Mouse (Mus musculus) gastrocnemius, adult 8-10 months (tissue): Measurements from ENCODE around the gene Mrps27. TPM values are rescaled to one million over a fixed set of nuclear protein-coding genes. Genes with fewer than 3 reads are reported as not detected.
"Not testable (repeated sequence)": the region's sequence is repeated elsewhere in the genome, so short reads cannot be mapped to it uniquely, and the experiment has no call there.

Source experiments
- DNase-seq, 2 experiments: peaks; one replicate each; pipeline ENCODE4 v3.0.0; 2022; ENCODE audit warnings: low spot score in 2 of 2
- total RNA-seq, 4 experiments: library from RNA; stranded (reverse); gene quantifications; 2 replicates each; pipeline ENCODE4 v1.2.4; 2022

Gene Mrps27
- 10 to 100 TPM; 23.0 to 26.5 (median 25.5) TPM for total RNA-seq

DNA sequence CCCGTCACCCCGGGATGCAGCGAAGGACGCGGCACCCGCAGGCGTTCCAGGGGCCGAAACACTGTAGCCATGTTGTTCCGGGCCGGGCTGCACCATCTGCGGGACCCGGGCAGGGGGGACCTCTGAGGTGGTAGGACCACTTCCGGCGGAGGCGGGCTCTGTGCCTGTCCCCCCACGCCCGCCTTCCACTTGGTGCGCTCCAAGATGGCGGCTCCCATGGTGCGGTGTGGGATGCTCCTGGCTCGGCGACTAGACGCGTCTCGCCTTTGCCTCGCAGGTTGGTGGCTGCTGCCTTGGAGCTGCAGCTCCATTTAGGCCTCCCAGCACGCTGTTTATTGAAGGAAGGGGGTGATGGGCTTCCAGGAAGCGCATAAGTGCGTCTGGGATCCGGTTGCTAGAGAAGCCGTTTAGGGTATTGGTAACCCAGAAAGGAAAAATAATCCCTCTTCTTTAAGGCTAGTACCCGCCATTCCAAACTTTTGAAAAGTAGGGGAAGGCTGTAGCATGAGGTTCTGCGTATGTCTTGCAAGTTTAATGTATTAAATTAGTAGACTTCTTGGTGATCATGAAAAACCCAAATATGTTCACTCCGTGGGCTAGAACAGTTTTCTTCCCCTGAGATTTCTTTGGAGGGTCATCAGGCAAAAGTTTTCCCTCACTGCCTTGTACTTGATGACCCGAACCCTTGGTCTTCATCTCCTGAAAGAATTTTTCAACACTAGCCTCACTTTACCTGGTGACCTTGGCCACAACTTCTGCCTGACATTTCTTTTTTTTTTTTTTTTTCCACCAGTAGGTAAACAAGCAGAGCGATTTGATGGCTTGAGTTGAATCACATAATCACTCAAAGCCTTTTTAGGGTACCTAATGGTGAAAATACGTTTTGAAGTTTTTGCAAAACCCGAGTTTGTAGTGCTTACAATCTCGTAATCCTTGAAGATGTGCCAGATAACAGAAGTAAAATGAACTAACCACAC, at the start of gene Mrps27, which contains the start of gene Ptcd2:
Gene Mrps27, plus strand, starts transcription at position 188 of the 977 bp plus-strand sequence.
Gene Ptcd2, minus strand, starts transcription at position 107 of the 977 bp plus-strand sequence.
- DNase-seq: peak; percentile 96 to 97

DNA sequence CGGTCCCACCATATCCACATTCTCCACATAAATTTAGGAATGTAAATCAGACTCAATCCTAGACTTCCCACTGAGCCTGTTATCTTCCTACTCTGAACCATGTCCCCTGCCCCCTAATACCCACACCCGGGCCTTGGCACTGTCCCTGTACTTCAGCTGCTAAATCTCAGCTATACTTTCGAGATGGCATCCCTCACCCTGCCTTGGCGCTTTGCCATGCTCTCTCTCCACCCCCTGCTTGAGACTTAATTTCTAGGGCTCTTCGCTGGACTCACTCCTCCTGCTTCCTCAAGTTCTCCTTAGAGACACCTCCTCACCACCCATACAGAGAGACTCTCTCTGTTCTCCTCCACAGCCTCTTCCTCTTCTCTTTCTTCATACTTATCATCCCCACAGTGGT, 44.7 kb upstream of the Mrps27 start:
- DNase-seq: no peak

DNA sequence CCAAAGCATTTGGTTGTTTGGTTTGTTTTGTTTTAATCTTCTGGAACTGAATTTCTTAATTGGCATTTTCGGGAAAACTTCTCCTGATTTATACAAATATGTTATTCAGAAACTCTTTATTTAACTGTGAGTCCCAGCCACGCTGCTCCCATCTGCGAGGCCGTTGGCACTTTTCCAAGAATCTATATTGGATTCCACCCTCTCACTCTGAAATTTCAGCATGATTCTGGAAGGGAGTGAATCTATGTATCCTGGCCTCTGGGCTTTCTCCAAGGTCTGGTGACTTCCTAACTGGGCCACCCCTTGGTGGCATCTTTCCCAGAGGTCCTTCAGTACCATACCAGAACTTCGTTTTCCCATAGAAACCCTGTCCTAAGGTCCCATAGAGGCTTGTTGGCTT, 40.7 kb upstream of the Mrps27 start:
- DNase-seq: no peak

DNA sequence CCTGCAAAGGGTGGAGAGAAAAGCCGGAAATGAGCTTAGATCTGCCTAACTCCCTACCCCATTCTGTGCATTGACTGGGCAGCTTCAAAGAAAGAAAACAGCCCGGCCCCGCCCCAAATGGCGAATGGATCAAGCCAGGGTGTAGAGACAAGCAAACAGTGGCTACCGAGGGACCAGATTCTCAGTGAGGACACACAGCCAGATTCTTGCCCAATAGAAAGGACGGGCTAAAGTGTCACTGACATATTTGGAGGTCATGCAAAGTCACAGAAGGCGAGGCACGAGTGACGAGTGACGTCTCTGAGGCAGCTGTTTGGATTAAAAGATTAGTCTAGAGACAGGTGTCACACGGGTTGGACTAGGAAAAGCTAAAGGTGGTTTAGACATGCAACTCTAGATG, 40.2 kb upstream of the Mrps27 start:
- DNase-seq: no peak

DNA sequence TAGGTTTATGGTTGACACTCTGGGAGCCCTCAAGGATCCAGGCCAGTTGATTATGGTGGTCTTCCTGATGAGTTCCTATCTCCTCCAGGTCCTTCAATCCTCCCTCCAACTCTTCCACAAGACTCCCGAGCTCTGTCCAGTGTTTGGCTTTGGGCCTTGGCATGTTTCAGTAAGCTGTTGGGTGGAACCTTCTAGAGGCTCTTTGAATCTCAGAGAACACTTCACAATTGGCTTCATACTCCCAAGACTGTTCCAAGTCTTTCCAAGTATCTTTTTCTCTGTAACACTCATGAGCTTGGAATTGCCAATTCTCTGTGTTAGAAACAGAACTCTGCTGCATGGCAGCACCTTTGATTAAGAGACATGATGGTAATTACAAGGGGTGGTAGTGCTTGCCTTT, 39.4 kb upstream of the Mrps27 start:
- no peak for DNase-seq

DNA sequence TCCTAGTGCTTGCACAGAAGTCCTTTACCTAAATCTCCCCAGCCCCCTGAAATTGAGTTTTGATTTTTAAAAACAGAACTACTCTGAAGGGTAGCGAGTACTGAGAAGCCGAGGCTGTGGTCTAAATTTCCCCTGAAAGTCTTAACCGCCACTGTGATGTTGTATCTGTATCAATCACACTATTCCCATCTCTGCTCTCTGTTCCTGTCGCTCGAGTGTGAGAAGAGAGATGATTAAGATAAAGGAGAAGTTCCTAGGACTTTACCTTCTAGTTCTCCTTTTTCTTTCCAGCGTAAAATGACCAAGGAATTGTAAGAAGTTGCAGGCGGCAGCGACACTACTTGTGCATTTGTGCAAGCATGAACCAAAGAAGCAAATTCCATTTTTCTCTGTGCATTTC, 38.4 kb upstream of the Mrps27 start:
- no peak for DNase-seq

DNA sequence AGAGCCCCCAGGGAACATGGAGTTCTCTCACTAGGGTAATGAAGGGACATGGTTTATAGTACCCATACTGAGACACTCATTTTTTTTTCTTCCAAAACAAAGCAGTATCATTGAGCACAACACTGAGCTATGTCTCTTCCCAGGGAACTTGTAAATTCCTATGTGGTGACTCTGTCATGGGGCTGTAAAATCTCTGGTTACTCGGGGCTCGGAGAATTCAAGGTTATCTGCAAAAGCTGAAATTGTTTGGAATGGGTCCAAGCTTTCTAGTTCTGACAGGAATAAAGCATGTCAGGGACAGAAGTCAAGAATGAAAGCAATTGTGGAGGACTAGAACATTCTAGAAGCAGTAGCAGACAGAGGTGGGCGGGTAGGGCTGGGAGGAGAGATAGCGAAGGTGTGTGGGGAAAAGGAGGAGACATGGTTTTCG, 36.6 kb upstream of the Mrps27 start:
- no peak for DNase-seq

DNA sequence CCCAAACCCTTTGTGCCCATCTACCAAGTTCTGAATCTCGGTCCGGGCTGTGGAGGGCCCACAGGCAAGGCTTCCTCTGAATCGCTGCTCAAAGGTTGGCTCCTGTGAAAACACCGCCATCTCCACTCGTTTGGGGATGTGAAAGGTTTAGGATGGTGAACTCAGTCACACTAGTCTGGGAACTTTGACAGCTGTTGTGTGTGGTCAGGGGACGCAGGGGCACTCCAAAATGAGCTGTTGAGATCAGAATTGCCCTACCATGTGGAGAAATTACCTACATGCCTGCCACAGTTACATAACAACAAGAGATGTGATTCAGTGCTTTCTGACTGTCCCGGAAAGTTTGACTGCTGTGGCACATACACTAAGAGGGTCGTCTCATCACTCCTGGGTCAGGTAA, 36.2 kb upstream of the Mrps27 start:
- no peak for DNase-seq

DNA sequence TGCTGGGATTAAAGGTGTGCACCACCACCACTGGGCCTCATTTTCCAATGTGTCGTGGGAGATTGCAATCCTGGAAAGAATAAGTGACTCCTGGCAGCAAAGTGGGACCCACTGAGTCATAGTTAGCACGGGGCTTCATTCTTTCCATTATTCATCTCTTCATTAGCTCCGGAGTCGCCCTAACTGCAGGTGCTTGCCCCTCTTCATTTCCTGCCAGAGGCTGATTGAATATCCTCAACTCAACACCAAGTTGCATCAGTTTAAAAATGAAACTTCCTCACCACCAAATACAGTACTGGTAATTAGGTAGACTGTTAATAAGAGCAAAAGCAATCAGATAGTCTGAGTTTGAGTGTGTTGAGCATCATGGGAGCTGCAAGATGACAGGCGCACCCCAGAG, 30.5 kb upstream of the Mrps27 start:
- DNase-seq: no peak

DNA sequence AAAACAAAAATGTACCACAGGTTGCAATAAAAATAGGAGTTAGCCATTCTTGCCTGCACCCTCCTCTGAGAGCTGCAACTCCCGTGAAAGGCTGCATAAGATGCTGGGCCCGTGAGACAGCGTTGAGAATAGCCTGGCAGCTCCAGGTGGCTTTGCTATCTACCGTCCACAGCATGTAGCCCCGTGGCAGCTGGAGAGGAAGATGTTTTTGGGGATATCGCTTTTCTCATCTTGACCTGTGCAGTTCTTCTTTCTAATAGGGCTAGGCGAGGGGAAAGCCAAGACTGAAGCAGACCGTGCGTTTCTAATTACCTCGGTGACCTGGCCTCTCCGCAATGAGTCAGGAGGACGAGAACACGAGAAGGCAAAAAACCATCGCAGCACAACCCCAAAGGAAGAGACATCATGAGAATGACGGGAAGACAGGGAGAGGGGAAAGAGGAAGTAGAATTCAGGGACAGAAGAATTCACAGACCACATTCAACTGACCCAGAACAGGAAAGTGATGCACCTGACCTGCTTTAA, 29.9 kb upstream of the Mrps27 start:
- DNase-seq: no peak

DNA sequence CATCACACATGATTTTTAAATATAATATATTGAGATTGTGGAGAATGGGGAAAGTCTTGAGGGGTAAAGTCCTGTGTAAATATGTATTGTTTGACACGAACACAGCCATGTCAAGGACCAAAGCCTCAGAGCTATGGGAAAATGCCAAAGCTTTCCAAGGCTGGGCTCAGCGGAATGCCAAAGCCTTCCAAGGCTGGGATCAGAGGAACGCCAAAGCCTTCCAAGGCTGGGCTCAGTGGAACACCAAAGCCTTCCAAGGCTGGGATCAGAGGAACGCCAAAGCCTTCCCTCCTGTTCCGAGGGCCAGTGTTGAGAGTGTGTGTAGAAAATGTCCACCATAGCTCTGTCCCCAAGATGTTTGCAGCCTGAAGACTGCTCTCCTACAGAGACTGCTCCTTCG, 28.2 kb upstream of the Mrps27 start:
- DNase-seq: no peak

DNA sequence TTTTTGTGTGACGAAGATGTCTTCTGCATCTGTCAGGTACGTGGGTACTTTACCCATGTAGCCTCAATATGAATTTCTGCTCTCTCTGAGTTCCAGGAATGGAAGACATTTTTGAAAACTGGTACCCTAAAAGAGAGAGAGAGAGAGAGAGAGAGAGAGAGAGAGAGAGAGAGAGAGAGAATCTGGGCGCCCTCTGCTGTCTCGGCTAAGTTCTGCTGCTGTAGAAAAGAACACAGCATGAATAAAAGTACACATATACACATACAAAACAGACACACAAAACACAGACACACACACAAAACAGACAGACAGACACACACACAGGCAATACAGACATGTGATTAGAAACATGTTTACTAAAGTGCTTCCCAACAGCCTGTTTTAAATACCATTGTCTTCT, 27.5 kb upstream of the Mrps27 start:
- peak in 1 of 2 experiments; percentile 23 for DNase-seq

DNA sequence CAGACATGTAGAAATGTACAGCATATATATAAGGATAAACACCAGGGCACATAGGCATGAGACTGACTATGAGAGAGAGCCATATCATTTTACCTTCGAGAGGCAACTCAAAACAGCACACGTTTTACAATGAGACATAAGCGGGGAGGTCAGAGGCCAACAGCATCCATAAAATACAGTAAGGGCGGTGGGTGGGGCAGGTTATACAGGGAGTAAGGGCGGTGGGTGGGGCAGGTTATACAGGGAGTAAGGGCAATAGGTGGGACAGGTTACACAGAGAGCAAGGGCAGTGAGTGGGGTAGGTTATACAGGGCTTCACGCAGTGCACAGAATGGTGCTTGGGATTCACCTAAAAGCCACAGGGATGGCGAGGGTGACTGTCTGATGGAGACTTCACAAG, 24.1 kb upstream of the Mrps27 start:
- no peak for DNase-seq

DNA sequence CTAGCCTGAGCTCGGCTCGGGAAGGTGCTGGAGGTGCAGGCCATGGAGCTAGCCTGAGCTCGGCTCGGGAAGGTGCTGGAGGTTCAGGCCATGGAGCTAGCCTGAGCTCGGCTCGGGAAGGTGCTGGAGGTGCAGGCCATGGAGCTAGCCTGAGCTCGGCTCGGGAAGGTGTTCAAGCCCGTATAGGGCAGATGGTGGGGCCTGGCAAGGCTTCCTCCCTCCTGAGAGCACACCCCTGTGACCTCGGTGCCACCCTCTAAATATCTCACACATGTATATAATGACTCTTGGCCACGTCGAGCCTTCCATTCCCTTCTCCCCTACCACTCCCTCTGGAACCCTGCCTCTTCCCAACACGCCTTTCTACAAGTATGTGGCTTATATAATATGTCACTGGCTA, 21.7 kb upstream of the Mrps27 start:
- not testable (repeated sequence) for DNase-seq

DNA sequence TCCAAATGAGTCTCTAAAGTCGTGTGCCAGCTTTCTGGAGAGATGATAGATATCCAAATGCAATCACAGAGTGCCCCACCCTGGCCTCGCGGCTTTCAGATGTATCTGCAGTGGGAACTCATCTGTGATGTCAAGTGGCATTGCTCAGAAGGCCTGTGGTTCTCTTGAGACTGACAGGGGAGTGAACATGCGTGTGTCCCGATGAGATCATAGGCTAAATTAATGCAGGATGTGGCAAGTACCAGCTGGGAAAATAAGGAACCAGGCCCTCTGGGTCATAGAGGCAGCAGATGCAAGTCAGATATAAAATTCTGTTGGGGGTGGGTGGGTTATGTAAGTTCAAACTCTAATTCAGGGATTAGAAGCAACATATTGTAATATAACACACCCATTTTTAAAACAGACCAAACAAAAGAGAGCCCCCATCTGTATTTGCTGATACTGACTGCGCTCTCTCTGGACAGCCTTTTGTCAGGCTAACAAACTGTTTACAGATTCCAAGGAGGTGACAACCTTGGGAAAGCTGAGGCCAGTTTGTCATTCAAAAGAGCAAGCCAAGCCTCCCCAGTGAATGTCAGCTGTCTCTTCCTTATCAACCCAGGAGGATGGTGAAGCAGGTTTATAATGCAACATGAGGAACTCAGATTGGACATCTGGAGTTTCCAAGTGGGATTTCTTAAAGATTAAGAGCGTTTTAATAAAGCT, 20.8 kb upstream of the Mrps27 start:
- no peak for DNase-seq

DNA sequence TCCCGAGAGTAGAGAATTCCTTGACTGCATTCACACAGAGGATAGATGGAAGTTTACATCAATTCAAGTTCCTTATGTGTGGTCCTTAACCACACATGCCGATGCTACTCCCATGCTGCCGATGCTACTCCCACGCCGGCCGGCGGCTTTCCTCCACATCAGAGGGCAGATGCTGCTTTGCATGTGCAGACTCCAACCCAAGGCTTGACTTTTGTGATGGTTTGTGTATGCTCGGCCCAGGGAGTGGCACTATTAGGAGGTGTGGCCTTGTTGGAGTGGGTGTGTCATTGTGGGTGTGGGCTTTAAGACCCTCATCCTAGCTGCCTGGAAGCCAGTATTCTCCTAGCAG, 20.3 kb upstream of the Mrps27 start:
- DNase-seq: not testable (repeated sequence)

DNA sequence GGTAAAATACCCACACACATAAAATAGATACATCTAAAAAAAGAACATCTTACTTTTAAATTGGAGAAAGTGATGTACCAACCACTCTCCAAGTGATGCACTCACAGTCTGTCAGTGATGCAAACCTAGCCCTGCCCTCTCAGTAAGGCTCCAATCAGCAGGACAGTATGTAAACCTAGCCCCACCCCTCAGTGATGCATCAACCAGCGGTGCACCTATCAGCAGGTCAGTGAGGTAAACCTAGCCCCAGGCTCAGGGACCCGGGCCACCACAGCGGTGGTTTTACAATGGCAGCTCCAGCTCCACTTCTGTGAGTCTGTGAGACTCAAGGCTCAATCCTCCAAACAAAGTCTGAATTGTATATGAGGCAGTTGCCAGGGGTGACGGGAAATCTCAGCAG, 13.3 kb upstream of the Mrps27 start:
- DNase-seq: no peak

DNA sequence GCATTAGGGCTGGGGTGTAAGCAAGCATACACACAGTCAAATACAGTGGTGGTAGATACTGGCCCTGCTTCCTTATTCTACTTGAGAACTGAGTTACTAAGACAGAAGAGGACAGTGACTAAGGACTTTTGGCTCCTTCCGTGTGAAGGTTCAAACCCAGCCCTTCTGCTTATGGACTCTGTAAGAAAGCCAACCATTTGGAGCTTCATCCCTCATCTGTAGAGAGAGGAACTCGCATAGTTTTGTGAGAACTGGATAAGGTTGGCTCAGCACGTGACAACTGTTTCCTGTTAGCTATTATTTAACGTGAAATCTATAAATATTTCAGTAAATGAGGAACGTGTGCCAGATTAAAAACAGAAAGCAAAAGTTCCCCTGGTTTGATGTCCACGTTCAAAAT, 7.1 kb upstream of the Mrps27 start:
- no peak for DNase-seq

DNA sequence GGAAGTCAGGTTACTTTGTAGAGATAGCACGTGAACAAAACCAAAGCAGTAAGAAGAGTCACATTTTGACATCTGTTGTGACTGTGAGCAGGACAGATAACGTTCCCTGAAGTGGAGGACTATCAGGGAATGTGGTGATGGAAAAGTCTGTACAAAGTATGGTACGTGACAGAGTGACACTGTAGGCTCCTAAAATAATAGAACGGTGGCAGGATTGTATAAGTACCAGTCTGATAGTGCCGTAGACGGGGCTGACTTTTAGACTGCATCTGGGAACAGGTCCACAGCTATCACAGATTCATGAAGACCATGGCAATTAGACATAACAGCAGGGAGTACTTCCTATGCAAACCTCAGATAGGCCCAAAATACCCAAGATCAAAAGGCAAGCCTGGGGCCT, 3.1 kb upstream of the Mrps27 start:
- no peak for DNase-seq

DNA sequence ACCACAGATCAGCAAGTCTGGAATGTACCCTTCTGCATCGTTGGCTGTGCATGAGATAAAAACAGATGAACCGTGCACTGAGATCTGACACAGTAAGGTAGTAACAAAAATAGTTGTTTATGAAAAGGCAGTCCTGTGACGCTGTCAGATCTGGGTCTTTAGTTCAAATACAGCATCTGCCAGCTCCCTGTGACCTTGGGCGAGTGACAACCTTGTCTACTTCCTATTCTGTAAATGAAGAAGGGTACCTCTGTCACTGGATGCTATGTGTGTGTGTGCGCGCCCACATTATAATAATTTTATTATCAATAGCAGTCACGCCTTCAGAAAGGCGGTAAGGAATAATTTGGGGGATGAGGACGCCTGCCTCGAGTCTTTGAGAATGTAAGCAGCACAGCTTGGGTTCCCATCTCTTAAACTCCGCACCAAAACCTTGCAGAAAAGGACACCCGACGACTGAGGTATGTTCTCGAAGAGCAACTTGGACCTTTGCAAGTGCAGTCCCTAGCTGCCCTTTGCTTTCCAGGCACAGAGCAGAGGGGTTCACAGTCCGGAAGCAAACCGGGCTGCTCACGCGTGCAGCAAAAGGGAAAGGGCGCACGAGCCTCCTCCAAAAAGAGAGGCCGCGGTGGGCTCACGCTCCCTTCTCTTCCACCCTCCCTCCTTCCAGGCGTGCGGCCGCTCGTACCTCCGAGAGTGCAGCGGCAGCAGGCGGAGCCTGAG, 549 bp upstream of the Mrps27 start:
- DNase-seq: no peak

DNA sequence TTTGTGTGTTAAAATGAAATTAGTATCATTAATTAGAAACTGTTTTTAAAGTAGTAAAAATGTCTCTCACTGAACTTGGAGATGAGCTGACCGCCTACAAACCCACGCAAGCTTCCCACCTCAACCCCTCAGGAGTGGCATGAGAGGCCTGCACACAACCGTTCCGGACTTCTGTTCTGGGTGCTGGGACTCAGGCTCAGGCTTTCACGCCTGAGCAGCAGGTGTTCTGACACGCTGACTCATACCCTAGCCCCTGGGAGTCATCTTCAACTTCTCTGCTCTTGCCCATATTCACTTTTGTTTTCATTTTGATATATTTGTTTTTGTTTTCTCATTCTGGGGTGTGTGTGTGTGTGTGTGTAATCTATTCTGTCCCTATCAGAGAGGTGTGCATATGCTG, 5.4 kb downstream of the Mrps27 start:
- no peak for DNase-seq

DNA sequence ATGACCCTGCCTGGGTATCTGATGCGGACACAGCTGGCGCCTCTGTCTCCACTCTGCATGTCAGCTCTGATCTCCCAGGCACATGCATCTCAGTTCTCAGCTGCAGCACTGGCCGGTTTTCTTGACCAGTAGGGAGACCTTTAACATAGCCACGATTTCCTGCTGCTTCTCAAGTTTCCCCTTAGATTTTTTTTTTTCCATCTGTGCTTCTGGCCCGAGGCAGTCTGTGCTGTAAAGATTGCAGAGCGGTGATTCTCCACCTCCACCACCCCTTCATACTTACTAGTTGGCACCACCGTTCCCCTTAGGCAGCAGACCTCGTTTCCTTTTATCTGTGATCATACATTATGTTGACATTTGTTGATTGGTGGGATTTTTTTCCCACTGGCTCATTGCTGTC, 6.6 kb downstream of the Mrps27 start:
- no peak for DNase-seq
